Mouse (Mus musculus) megakaryocyte, embryonic 14.5 days (primary cell): ENCODE results near the gene Gm5269. TPM values are rescaled to one million over a fixed set of nuclear protein-coding genes. Genes with fewer than 3 reads are reported as not detected.
A peak's percentile ranks its signal among the peaks of the same experiment; 100 is the strongest.

Experiments
- H3K27me3 ChIP-seq: replicated peaks from 2 replicates; pipeline ENCODE3; 2012; ENCODE audit warnings: inconsistent platforms
- H3K36me3 ChIP-seq: replicated peaks from 2 replicates; pipeline ENCODE3; 2012; ENCODE audit warnings: low read length, inconsistent platforms, mixed read lengths
- H3K4me1 ChIP-seq: 2 replicates; pipeline ENCODE4 v1.6.1; 2012; ENCODE audit warnings: inconsistent platforms
- H3K4me3 ChIP-seq: replicated peaks from 2 replicates; pipeline ENCODE3; 2012; ENCODE audit warnings: moderate library complexity, mild to moderate bottlenecking, inconsistent platforms
- H3K9me3 ChIP-seq: 2 replicates; pipeline ENCODE4 v1.6.1; 2012; ENCODE audit warnings: inconsistent platforms
- FLI1 ChIP-seq: IDR thresholded peaks from 2 replicates; pipeline ENCODE4 v1.6.1; 2012; ENCODE audit warnings: low read length, inconsistent platforms, mixed read lengths
- GATA1 ChIP-seq: IDR thresholded peaks from 3 replicates; pipeline ENCODE4 v1.6.1; 2012; ENCODE audit warnings: mixed read lengths, low read length, inconsistent platforms, borderline replicate concordance
- polyA plus RNA-seq: library from polyadenylated mRNA; stranded (reverse); fragments of >175 nt; gene quantifications from 2 replicates; pipeline ENCODE4 v1.2.3, GENCODE M21; 2012; ENCODE audit warnings: low replicate concordance; ENCODE audit not compliant: insufficient read depth

The Gm5269 gene
- polyA plus RNA-seq, 1 experiment: not detected

- H3K9me3 ChIP-seq: no peaks in the 10 kb centered on the region
- TF ChIP-seq FLI1: no peak
- no peak for TF ChIP-seq GATA1
- H3K4me1 ChIP-seq: peaks cover 25% of the 10 kb centered on the region
Observed at GRCm38 (mm10) chr1:45882076-45882475, 8.0 kb downstream of the Gm5269 start.

DNA sequence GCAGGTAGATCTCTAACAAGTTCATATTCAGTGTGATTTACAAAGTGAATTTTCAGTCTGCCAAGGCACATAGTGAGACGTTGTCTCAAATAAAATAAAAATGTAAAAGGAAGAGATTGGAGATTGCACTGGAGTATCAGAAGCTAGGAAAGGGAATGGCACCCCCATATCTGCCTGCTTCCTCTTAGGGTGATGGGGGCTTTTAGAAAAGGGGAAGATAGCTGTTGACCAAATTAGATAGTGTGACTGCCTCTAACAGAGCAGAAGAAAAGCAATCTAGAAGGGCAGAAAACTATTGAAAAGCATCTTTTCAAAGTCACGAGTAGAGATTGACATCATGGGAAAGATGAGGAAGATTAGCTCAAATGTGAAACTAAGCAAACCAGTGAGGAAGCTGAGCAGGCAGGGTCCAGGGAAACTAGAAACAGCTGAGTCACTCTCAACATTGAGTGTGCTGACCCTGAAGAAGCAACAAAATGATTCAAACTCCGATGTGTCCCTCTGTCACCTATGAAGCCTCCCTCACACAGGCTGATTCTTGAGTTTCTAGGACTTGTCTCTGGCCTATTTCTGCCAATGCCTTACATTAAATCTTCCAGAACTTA is 8.7 kb downstream of the Gm5269 start:
- Histone ChIP-seq H3K4me3 (peak overlapping the region; percentile 47), H3K36me3 (no peaks in the 10 kb centered on the region), H3K4me1 (peaks cover 25% of the 10 kb centered on the region), H3K27me3 (no peaks in the 10 kb centered on the region), H3K9me3 (no peaks in the 10 kb centered on the region)
- no peak for TF ChIP-seq FLI1
- no peak for TF ChIP-seq GATA1

More at GRCm38 (mm10) chr1:45882076-45882475, 8.0 kb downstream of the Gm5269 start:
- Histone ChIP-seq H3K4me3 (peak overlapping the region; percentile 42), H3K27me3 (no peaks in the 10 kb centered on the region), H3K36me3 (no peaks in the 10 kb centered on the region)

GRCm38 (mm10) chr1:45877463-45877862 is 12.6 kb downstream of the Gm5269 start:
- Histone ChIP-seq H3K4me1 (peaks cover 37% of the 10 kb centered on the region), H3K9me3 (no peaks in the 10 kb centered on the region), H3K27me3 (no peaks in the 10 kb centered on the region), H3K4me3 (no peak overlapping the region), H3K36me3 (no peaks in the 10 kb centered on the region)
- TF ChIP-seq FLI1 (no peak), GATA1 (no peak)

DNA sequence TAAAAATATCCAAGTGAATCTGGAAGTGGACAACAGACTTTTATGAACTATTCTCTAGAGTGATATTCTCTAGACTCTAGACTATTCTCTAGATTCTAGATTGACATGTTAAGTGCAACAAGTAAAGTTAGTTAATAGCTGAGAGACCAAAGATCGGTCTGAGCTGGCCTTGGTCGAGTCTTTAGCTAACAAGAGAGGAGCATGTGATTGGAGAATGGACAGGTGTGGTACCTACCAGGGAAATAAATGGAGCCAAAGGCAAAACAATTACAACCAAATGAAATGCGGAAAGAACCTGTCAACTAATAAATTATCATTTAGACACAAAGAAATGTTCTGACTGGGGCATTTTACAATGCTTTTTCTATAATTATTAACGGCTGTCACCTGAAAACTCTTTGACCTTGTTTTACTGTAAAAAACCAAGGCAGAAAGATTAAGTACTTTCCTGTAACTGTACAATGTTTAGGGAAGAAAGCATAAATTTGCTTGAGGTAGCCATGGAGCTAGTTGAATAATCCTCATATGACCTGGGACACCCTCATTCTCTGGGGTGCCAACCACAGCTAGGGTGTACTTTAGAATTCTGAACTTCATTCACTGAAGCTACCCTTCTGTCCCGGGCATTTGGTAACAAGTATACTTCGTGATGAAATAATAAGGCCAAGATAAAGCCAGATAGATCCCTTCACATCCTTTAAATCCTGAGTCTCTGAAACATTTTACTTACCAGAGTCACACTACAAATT is 13.4 kb downstream of the Gm5269 start:
- H3K27me3 ChIP-seq: no peaks in the 10 kb centered on the region
- H3K36me3 ChIP-seq: no peaks in the 10 kb centered on the region
- H3K4me3 ChIP-seq: no peak overlapping the region
- H3K9me3 ChIP-seq: no peaks in the 10 kb centered on the region
- TF ChIP-seq FLI1: no peak
- no peak for TF ChIP-seq GATA1
- H3K4me1 ChIP-seq: peaks cover 36% of the 10 kb centered on the region

GRCm38 (mm10) chr1:45875640-45876039 is 14.4 kb downstream of the Gm5269 start:
- Histone ChIP-seq H3K9me3 (no peaks in the 10 kb centered on the region), H3K4me1 (peaks cover 33% of the 10 kb centered on the region), H3K27me3 (no peaks in the 10 kb centered on the region), H3K4me3 (no peak overlapping the region), H3K36me3 (no peaks in the 10 kb centered on the region)
- no peak for TF ChIP-seq FLI1
- no peak for TF ChIP-seq GATA1

DNA sequence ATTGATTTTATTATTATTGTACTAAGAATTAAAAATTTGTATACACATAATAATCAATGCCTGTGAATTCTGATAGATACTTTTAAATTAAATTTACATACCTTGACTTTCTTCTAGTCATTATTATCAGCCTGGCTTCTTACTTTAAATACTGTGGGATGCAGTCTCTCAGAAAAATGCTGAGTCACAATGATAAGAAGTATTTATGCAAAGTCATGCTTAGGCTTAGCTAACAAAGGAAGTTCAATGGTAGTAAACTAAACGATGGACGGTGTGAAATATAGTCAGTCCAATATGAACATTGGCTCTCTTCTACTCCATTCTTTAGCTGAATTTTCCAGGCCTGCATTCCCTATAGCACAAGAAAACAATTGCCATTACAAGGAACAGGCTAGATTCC is 16.8 kb downstream of the Gm5269 start:
- TF ChIP-seq FLI1 (no peak), GATA1 (no peak)
- Histone ChIP-seq H3K4me3 (no peak overlapping the region), H3K4me1 (peaks cover 47% of the 10 kb centered on the region), H3K27me3 (no peaks in the 10 kb centered on the region), H3K36me3 (no peaks in the 10 kb centered on the region), H3K9me3 (no peaks in the 10 kb centered on the region)

DNA sequence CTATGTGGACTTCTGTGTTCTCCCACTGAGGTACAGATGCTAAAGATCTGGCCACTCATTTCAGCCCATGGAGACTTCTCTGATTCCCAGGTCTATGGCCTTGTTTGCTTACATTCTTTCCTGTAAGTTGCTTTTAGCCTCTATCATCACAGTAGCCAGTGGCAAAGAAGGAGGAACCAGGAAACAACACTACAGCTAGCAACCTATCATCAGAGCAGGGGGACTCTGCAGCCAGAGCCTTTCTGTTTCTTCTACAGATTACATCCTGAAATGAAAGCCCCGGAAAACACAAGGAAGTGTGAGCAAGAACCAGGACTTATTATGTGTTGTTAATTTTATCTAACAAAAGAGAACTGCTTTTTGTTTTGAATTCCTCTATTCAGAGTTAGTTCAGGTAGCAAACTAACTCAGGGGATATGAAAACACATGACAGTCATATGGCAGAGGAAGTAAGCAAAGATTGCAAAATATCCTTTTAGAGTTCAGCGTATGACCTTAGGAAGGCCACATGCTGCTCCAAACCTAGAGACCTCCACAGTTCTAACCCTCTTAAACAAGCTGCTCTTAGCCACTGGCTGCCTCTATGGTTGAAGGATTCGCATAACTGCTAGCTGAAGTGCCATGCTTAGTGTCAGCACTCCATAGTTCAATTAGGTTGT is 21.5 kb downstream of the Gm5269 start:
- no peaks in the 10 kb centered on the region for H3K36me3 ChIP-seq
- H3K4me1 ChIP-seq: peaks cover 63% of the 10 kb centered on the region
- no peaks in the 10 kb centered on the region for H3K9me3 ChIP-seq
- no peaks in the 10 kb centered on the region for H3K27me3 ChIP-seq
- H3K4me3 ChIP-seq: no peak overlapping the region
- TF ChIP-seq GATA1: no peak
- TF ChIP-seq FLI1: no peak

DNA sequence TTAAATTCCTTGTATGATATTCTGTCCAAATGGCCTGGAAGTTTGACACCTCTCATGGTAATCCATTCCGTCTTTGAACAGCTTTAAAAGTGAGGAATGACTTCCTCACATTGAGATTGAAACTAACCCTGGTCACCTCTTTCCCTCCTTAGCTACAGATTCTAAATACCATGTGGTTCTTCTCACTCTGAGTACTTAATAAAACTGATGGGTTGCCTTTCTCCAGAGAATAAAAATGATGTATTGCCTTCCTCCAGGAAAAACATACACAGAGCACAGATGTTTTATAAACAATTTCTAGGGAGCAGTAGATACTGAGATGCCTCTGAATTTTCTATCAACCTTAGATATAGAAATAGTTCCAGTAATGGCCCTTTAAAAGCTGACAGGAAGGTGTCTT is 22.0 kb downstream of the Gm5269 start:
- H3K36me3 ChIP-seq: no peaks in the 10 kb centered on the region
- no peak for TF ChIP-seq FLI1
- H3K4me3 ChIP-seq: no peak overlapping the region
- H3K4me1 ChIP-seq: peaks cover 60% of the 10 kb centered on the region
- H3K9me3 ChIP-seq: peaks cover 2% of the 10 kb centered on the region; the same call in 1 of the 2 replicates
- no peaks in the 10 kb centered on the region for H3K27me3 ChIP-seq

GRCm38 (mm10) chr1:45866288-45867018 is 23.6 kb downstream of the Gm5269 start:
- Histone ChIP-seq H3K36me3 (no peaks in the 10 kb centered on the region), H3K27me3 (no peaks in the 10 kb centered on the region), H3K4me3 (no peak overlapping the region), H3K4me1 (peaks cover 54% of the 10 kb centered on the region), H3K9me3 (peaks cover 3% of the 10 kb centered on the region; the same call in 1 of the 2 replicates)
- no peak for TF ChIP-seq GATA1
- TF ChIP-seq FLI1: no peak

DNA sequence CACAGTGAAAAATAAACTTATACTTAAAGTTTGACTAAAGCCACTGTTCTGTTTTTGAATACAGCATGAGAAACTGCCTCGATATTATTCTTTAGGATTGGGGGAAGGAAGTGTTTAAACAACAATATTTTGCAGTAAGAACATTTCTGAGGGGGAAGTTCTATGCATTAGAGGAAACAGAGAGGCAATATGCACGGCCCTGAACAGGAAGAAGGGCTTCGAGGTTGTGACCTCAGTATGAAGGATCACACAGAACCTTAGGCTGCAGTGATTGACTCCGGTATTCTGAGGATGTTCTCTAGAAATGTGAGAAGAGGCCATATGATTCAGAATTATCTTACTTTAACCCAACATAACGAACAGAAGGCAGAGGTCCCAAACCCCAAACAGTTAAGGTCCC is 24.3 kb downstream of the Gm5269 start:
- H3K27me3 ChIP-seq: no peaks in the 10 kb centered on the region
- H3K36me3 ChIP-seq: no peaks in the 10 kb centered on the region
- H3K4me3 ChIP-seq: no peak overlapping the region
- peaks cover 54% of the 10 kb centered on the region for H3K4me1 ChIP-seq
- peaks cover 3% of the 10 kb centered on the region; the same call in 1 of the 2 replicates for H3K9me3 ChIP-seq
- TF ChIP-seq GATA1: no peak
- TF ChIP-seq FLI1: no peak
